Mouse (Mus musculus): ENCODE data around the gene Caskin2. TPM values are rescaled to one million over a fixed set of nuclear protein-coding genes. Genes with fewer than 3 reads are reported as not detected.

Caskin2 gene
- polyA plus RNA-seq (2012), result 20.0 and 25.9 TPM in 2 replicates

DNA sequence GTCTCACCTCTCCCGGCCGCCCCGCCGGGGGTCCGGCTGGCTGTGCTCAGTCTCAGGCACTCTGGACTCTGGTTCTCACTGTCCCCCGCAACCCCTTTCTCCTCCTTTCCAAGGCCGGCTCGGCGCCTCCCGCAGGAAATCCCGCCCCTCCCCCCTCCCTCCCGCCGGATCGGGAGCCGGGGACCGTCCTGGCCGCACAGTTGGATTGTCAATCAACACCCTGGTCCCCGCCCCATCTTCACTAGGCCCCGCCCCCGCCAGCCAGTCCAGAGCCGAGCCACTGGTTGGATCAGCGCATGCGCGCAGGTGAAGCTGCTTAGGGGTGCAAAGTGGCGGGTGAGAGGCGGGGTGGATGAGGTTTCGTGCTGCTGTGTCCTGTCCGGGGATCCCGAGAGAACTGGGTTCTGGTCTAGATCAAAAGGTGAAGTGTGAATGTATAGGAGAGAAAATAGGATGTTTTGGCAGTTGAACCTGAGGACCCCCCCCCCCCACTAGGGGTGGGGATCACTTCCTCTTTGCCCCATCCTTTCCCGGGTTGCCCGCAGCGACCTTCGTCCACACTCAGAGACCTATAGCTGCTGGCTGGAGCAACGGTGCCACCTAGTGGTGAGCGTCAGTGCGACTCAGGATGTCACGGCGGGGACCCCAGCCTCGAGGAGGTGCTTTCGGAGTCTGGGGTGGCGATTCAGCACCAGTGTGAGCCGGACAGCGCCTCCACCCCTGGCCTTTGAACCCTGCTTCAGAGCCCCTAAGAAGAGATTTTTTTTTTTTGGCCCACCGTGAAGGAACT lies at the start of gene Caskin2:
Caskin2 (minus strand) TSS at position 133 of the 790 bp plus-strand sequence.

DNA sequence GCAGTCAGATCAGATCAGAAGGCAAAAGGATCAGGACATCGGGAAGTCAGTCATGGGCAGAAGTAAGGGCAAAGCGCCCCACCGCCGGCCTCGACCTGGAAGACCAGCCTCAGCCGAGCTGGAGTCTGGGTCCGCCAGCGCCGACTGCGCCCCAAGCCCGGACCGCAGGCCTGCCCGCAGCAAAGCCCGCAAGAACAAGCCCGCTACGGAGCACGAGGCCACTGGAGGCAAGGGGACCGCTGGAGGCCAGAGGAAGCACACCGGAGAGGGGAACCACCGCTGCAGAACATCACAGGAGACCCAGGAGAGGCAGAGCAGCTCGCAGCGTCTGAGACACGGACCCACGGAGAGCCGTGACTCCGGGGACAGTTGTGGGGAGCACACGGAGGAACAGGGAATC lies 44.9 kb upstream of the Caskin2 start, which contains the start of gene Myo15b:
Myo15b (plus strand) TSS at position 53 of the 400 bp plus-strand sequence.

DNA sequence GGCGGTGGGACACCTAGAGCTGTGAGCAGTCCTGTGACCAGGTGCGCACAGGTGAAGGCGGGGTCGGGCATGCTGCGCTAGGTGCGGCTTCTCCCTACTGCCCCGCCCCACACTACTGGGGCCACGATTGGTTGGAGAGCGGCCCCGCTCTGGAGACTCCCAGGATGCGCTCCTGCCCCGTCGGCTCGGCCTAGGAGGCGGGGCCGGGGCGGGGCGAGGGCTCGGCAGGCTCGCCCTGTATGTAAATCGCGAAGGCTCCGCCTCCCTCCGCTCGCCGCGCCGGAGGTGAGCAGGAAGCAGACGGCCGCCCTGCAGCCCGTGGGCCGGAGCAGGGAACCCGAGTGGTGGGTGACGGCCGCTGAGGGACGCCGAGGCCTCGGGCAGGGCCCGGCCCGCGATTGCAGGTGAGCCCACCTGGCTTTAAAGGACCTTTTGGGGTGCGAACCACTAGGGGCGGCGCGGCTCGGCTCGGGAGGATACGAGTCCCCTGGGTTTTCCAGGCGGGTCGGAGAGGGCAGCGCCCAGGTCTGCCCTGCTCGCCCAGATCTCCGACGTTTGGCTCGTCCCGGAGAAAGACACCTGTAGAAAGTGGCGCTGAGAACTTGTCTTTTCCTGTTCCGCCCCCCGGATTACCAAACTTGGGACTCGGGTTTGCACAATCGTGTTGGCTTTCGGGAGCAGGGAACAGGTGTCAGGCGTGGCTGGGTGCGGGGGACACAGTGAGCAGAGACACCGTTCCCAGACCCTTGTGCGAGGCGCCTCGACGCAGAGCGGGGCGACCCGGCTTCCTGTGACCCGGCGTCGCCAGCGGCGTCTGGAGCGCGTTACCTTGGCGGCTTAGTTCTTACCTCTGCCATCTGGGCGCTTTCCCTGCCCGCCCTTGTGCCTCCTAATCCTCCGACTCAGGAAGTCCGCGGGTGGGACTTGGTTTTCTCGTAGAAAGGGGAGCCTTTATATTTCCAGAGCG lies 10.6 kb upstream of the Caskin2 start, which contains the start of gene Llgl2:
Llgl2 (plus strand) TSS at position 276 of the 967 bp plus-strand sequence.

DNA sequence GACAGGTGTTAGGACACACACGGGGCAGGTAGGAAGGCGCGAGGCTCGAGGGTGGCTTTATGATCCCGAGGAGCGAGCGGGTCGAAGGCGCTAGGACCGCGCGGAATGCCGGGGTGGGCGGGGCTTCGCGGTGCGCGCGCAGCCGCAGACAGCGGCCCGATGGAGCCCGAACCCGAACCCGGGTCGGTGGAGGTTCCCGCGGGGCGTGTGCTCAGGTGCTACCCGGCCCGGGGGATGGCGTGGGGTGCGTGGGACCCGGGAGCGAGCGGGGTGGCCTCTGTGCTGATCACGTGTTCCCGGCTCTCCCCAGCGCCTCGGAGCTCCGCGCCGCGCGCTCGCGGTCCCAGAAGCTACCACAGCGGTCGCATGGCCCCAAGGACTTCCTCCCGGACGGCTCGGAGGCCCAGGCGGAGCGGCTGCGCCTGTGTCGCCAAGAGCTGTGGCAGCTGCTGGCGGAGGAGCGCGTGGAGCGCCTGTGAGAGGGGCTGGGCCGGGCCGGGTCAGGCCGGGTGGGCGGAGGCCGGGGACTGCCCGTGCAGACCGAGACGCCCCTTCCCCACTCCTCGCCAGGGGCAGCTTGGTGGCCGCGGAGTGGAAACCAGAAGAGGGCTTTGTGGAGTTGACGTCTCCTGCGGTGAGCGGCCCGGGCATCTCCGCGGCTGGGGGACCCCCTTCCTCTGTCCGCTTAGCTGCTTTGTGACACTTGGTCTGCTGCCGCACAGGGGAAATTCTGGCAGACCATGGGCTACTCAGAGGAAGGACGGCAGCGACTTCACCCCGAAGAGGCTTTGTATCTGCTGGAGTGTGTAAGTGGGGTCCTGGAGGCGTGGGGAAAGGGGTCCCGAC lies 1.4 kb upstream of the Caskin2 start, which contains the start of gene Tsen54:
Tsen54 (plus strand) TSS at position 120 of the 846 bp plus-strand sequence.

DNA sequence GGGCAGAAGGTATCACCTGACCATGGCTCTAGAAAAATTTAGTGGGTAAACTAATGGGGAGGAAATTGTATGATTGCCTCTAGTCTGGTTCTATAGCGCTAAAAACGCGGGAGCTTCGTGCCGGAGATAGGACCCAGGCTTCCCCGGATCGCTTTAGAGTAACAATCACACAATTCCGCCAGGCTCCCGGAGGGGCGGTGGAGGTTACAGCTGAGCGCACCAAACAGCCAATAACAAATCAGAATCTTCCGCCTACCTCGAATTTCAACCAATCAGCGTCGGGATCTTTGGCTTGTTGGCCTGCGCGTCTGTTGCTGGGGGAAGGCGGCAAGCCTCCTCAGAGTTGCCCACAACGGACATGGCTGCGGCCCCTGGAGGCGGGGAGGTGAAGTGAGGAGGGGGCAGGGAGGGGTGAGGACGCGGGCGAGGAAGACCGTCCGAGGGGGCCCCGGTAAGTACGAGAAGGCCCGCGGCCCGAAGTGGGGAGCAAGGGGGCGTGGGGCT lies 48.3 kb downstream of the Caskin2 start, which contains the start of gene Tmem94:
Tmem94 (plus strand) TSS at position 331 of the 504 bp plus-strand sequence.

Other genes with a start within 250 kb of the Caskin2 start
- gene Nup85, start 249.2 kb downstream of the Caskin2 start, polyA plus RNA-seq (2012), result 41.2 and 45.2 TPM in 2 replicates
- gene Mrps7, start 209.7 kb downstream of the Caskin2 start, polyA plus RNA-seq (2012), result 59.0 and 61.7 TPM in 2 replicates
- gene Gga3, start 209.6 kb downstream of the Caskin2 start, polyA plus RNA-seq (2012), result 109 and 133 TPM in 2 replicates
- gene Mif4gd, start 200.7 kb downstream of the Caskin2 start, polyA plus RNA-seq (2012), result 22.9 and 27.4 TPM in 2 replicates
- gene Slc25a19, start 185.3 kb downstream of the Caskin2 start, polyA plus RNA-seq (2012), result 28.6 and 28.8 TPM in 2 replicates
- gene Grb2, start 105.0 kb downstream of the Caskin2 start, polyA plus RNA-seq (2012), result 87.8 and 104 TPM in 2 replicates
- gene Tmem94, start 48.2 kb downstream of the Caskin2 start, polyA plus RNA-seq (2012), result 69.4 and 70.7 TPM in 2 replicates
- gene Tsen54, start 1.1 kb upstream of the Caskin2 start, polyA plus RNA-seq (2012), result 86.5 and 92.0 TPM in 2 replicates
- gene Llgl2, start 10.4 kb upstream of the Caskin2 start, polyA plus RNA-seq (2012), result 12.8 and 20.8 TPM in 2 replicates
- 6.0 and 7.2 TPM in 2 replicates for gene Myo15b, start 44.8 kb upstream of the Caskin2 start, polyA plus RNA-seq (2012)
- 13.3 and 20.5 TPM in 2 replicates for gene Smim5, start 86.3 kb upstream of the Caskin2 start, polyA plus RNA-seq (2012)
- gene Smim6, start 98.4 kb upstream of the Caskin2 start, polyA plus RNA-seq (2012), result 0.11 and 0.25 TPM in 2 replicates
- 27.2 and 27.8 TPM in 2 replicates for gene Sap30bp, start 119.6 kb upstream of the Caskin2 start, polyA plus RNA-seq (2012)
- gene Recql5, start 119.8 kb upstream of the Caskin2 start, polyA plus RNA-seq (2012), result 20.8 and 23.6 TPM in 2 replicates
- 0.71 and 1.1 TPM in 2 replicates for gene Itgb4, start 161.1 kb upstream of the Caskin2 start, polyA plus RNA-seq (2012)
- gene Galk1, start 199.1 kb upstream of the Caskin2 start, polyA plus RNA-seq (2012), result 84.2 and 104 TPM in 2 replicates
- 1,041 and 1,153 TPM in 2 replicates for gene H3f3b, start 214.3 kb upstream of the Caskin2 start, polyA plus RNA-seq (2012)
- gene Unk, start 216.7 kb upstream of the Caskin2 start, polyA plus RNA-seq (2012), result 52.5 and 55.4 TPM in 2 replicates

Measured in megakaryocyte-erythroid progenitor cell, adult 5 weeks (primary cell).